Mouse (Mus musculus) B cell, adult 2 months (primary cell): Measurements from ENCODE around the gene Mapkbp1.

Experiments
- DNase-seq, 2 experiments: peaks; one replicate each; pipeline ENCODE4 v3.0.0; 2022

Mapkbp1 gene

GRCm38 (mm10) chr2:120055923-120056322 lies 83.4 kb downstream of the Mapkbp1 start:
- DNase-seq: no peak

- DNase-seq: no peak
Measured at GRCm38 (mm10) chr2:120058818-120059217, 86.3 kb downstream of the Mapkbp1 start.

GRCm38 (mm10) chr2:120059466-120059865 lies 87.0 kb downstream of the Mapkbp1 start:
- no peak for DNase-seq

- DNase-seq: no peak
Measured at GRCm38 (mm10) chr2:120060190-120060589, 87.7 kb downstream of the Mapkbp1 start.

GRCm38 (mm10) chr2:120060651-120061050 lies 88.2 kb downstream of the Mapkbp1 start:
- DNase-seq: no peak

GRCm38 (mm10) chr2:120062248-120062647 lies 89.7 kb downstream of the Mapkbp1 start:
- DNase-seq: no peak

- no peak for DNase-seq
Measured at GRCm38 (mm10) chr2:120064639-120065038, 92.1 kb downstream of the Mapkbp1 start.

- no peak for DNase-seq
Measured at GRCm38 (mm10) chr2:120065243-120065642, 92.7 kb downstream of the Mapkbp1 start.

GRCm38 (mm10) chr2:120066224-120066623 lies 93.7 kb downstream of the Mapkbp1 start:
- no peak for DNase-seq

- peak; percentile 12 to 13 for DNase-seq
Measured at GRCm38 (mm10) chr2:120068555-120069465, 96.3 kb downstream of the Mapkbp1 start.

GRCm38 (mm10) chr2:120069466-120069990 lies 97.0 kb downstream of the Mapkbp1 start:
- DNase-seq: no peak

GRCm38 (mm10) chr2:120074096-120074495 lies 101.6 kb downstream of the Mapkbp1 start:
- no peak for DNase-seq

- peak; percentile 41 to 44 for DNase-seq
Measured at GRCm38 (mm10) chr2:120076076-120076705, 103.7 kb downstream of the Mapkbp1 start.
